Mouse (Mus musculus) kidney, adult 2 months (tissue): ENCODE measurements around the gene Fam199x. TPM values are rescaled to one million over a fixed set of nuclear protein-coding genes. Genes with fewer than 3 reads are reported as not detected.
A peak's percentile ranks its signal among the peaks of the same experiment; 100 is the strongest.

Experiments used
- DNase-seq: peaks from one replicate; pipeline ENCODE4 v3.0.0; 2021
- H3K27ac ChIP-seq: fragments of 200-500 bp; 2 replicates; pipeline ENCODE4 v1.5.1; 2012; ENCODE audit warnings: low read depth, low read length, control low read depth, inconsistent platforms; ENCODE audit not compliant: insufficient read depth
- H3K27me3 ChIP-seq: fragments of 200-500 bp; replicated peaks from 2 replicates; pipeline ENCODE4 v1.6.1; 2012; ENCODE audit warnings: mild to moderate bottlenecking, moderate library complexity, low read length, inconsistent platforms; ENCODE audit not compliant: control insufficient read depth, insufficient read depth
- H3K36me3 ChIP-seq: fragments of 200-500 bp; 2 replicates; pipeline ENCODE4 v1.6.1; 2012; ENCODE audit warnings: mild to moderate bottlenecking, moderate library complexity, low read length, inconsistent platforms; ENCODE audit not compliant: control insufficient read depth, insufficient read depth
- H3K4me1 ChIP-seq: fragments of 200-500 bp; 2 replicates; pipeline ENCODE4 v1.6.1; 2011; ENCODE audit warnings: low read length; ENCODE audit not compliant: control insufficient read depth, insufficient read depth
- H3K4me3 ChIP-seq: fragments of 200-500 bp; 2 replicates; pipeline ENCODE4 v1.5.1; 2011; ENCODE audit warnings: mild to moderate bottlenecking, low read depth, low read length, control low read depth; ENCODE audit not compliant: insufficient read depth
- CTCF ChIP-seq: fragments of 200-500 bp; conservative IDR thresholded peaks from 2 replicates; pipeline ENCODE4 v1.5.1; 2011; ENCODE audit warnings: low read depth, mild to moderate bottlenecking, control low read depth, low read length, moderate library complexity, mixed read lengths; ENCODE audit not compliant: insufficient read depth, insufficient read length
- POLR2A ChIP-seq: fragments of 200-500 bp; IDR thresholded peaks from one replicate; pipeline ENCODE4 v1.6.1; 2011; ENCODE audit warnings: low read depth, low read length, control low read depth
- WGBS: fragments of 180-500 bp; shearing (Covaris S2); methylation state at CpG from one replicate; pipeline ENCODE4 v1.1.7; 2018; 5-methylcytosine and 5-hydroxymethylcytosine counted together
- polyA plus RNA-seq: library from polyadenylated mRNA; depleted of rRNA; stranded (reverse); fragments of >200 nt; gene quantifications from 2 replicates; pipeline ENCODE4 v1.2.3, GENCODE M21; 2012; rRNA removed

The Fam199x gene
- polyA plus RNA-seq, 1 experiment = 0.91 TPM

- WGBS = under 1% methylated on average over 40 of the region's 40 CpGs
- peak; percentile 15 for DNase-seq
- no peaks in the 10 kb centered on the region for H3K36me3 ChIP-seq
- no peak overlapping the region for H3K27ac ChIP-seq
- H3K4me1 ChIP-seq = peaks cover 5% of the 10 kb centered on the region; the same call in 1 of the 2 replicates
- H3K4me3 ChIP-seq = no peak overlapping the region
- H3K27me3 ChIP-seq = peaks cover 6% of the 10 kb centered on the region; the same call in 1 of the 2 replicates
- no peak for TF ChIP-seq POLR2A
- TF ChIP-seq CTCF = no peak
Observed at GRCm38 (mm10) chrX:137118097-137118746, 68.8 kb downstream of the Fam199x start.

DNA sequence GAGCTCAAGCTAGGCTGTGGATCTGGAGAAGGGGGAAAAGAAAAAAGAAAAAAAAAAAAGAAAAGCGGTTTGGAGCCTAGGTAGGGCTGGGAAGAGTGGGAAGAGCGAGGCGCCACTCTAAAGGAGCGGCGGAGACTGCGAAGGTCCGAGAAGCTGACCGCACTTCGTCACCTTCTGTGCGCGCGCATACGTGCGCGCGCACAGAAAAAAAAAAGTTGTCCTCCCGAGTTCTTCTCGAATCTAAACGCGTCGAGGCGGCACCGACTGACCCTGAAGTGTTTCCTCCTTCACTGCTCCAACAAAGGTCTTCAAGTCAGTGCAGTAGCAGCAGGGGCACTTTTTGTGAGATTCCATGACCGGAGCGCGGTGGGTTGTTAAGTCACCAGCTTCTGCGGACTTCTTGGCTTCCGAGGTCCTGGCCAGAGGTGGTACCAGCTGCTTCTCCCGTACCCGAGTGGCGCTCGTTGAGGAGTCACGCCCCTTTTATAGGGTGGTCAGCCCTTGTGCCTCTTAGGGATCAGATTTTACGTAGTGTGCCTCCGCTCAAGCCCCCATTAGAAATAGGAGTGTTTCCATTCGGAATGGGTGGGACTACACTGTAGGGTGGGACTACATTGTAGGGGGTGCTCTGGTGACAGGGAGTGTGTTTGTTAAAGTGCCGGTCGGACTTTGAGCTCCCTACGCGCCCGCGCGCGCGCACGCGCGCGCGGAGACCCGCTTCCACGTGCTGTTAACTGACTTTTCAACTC lies 70.5 kb downstream of the Fam199x start:
- Histone ChIP-seq H3K27me3 (peaks cover 6% of the 10 kb centered on the region; the same call in 1 of the 2 replicates), H3K4me1 (peaks cover 5% of the 10 kb centered on the region; the same call in 1 of the 2 replicates), H3K4me3 (no peak overlapping the region), H3K27ac (no peak overlapping the region), H3K36me3 (no peaks in the 10 kb centered on the region)
- no peak for TF ChIP-seq CTCF
- TF ChIP-seq POLR2A = no peak
- WGBS = 2% methylated on average over 51 of the region's 52 CpGs
- DNase-seq = no peak

- no peak for DNase-seq
- WGBS = 7% methylated on average over 16 of the region's 21 CpGs
- H3K27ac ChIP-seq = no peak within 1 kb of the TSS
- TF ChIP-seq CTCF (no peak), POLR2A (no peak)
- H3K36me3 ChIP-seq = no peaks in the 10 kb centered on the region
- H3K27me3 ChIP-seq = peaks cover 6% of the 10 kb centered on the region; the same call in 1 of the 2 replicates
- no peak within 1 kb of the TSS for H3K4me3 ChIP-seq
- peaks cover 5% of the 10 kb centered on the region; the same call in 1 of the 2 replicates for H3K4me1 ChIP-seq
Observed at GRCm38 (mm10) chrX:137121718-137122117, 72.3 kb downstream of the Fam199x start, which contains the start of gene Esx1. Gene Esx1 (minus strand): TSS chrX:137122083.

- H3K4me3 ChIP-seq = no peak overlapping the region
- 2% methylated on average over 17 of the region's 17 CpGs for WGBS
Observed at GRCm38 (mm10) chrX:137127542-137127941, 78.1 kb downstream of the Fam199x start.

More at GRCm38 (mm10) chrX:137127542-137127941, 78.1 kb downstream of the Fam199x start:
- Histone ChIP-seq H3K27ac (no peak overlapping the region), H3K4me1 (no peaks in the 10 kb centered on the region), H3K27me3 (no peaks in the 10 kb centered on the region), H3K36me3 (no peaks in the 10 kb centered on the region)
- DNase-seq = no peak
- TF ChIP-seq POLR2A (no peak), CTCF (no peak)

Other genes starting within 250 kb of the Fam199x start
- 3.6 and 4.4 TPM in 2 replicates for gene Plp1, start 226.9 kb upstream of the Fam199x start, polyA plus RNA-seq
- gene Rab9b, start 180.8 kb upstream of the Fam199x start, polyA plus RNA-seq = not detected in 2 replicates
- not detected in 2 replicates for gene H2bfm, start 122.3 kb upstream of the Fam199x start, polyA plus RNA-seq
- gene Tmsb15b2, start 74.1 kb upstream of the Fam199x start, polyA plus RNA-seq = 0.44 and 0.57 TPM in 2 replicates
- 1.2 and 2.0 TPM in 2 replicates for gene Tmsb15l, start 72.7 kb upstream of the Fam199x start, polyA plus RNA-seq
- 0.83 and 1.0 TPM in 2 replicates for gene Tmsb15b1, start 72.7 kb upstream of the Fam199x start, polyA plus RNA-seq
- 0.30 and 0.92 TPM in 2 replicates for gene Zcchc18, start 56.4 kb upstream of the Fam199x start, polyA plus RNA-seq
- 2.2 and 2.4 TPM in 2 replicates for gene Slc25a53, start 11.3 kb upstream of the Fam199x start, polyA plus RNA-seq
- gene Esx1, start 72.5 kb downstream of the Fam199x start, polyA plus RNA-seq = not detected in 2 replicates